Mouse (Mus musculus) ES-E14 (cell line): ENCODE measurements around the gene Rnf43. TPM values are rescaled to one million over a fixed set of nuclear protein-coding genes. Genes with fewer than 3 reads are reported as not detected.

Experiments used
- DNase-seq: peaks from one replicate; pipeline ENCODE4 v3.0.0-alpha.2; 2013; ENCODE audit warnings: low read depth, low spot score
- H3K27ac ChIP-seq: 2 replicates; pipeline ENCODE4 v1.5.1; 2012; ENCODE audit warnings: low read depth, mild to moderate bottlenecking, low read length, moderate library complexity, mixed read lengths; ENCODE audit not compliant: poor library complexity, insufficient read depth, severe bottlenecking
- H3K36me3 ChIP-seq: 2 replicates; pipeline ENCODE4 v1.6.1; 2012; ENCODE audit warnings: mild to moderate bottlenecking, low read length, moderate library complexity, mixed read lengths; ENCODE audit not compliant: control insufficient read depth, poor library complexity, insufficient read depth, severe bottlenecking
- H3K4me1 ChIP-seq, 2 experiments: fragments of 150-350 bp in 1 of 2; sonication (generic) in 1 of 2; 2 replicates each; pipeline ENCODE4 v1.6.1; 2012; ENCODE audit warnings: low read length in 2 of 2, mild to moderate bottlenecking in 1 of 2, mixed read lengths in 1 of 2; ENCODE audit not compliant: control insufficient read depth in 2 of 2, insufficient read depth in 2 of 2, poor library complexity in 1 of 2
- H3K4me3 ChIP-seq, 2 experiments: fragments of 150-350 bp in 1 of 2; sonication (generic) in 1 of 2; 2 replicates each; pipeline ENCODE4 v1.5.1; 2012; ENCODE audit warnings: low read length in 2 of 2, low read depth in 1 of 2, mild to moderate bottlenecking in 1 of 2, mixed read lengths in 1 of 2; ENCODE audit not compliant: insufficient read depth in 1 of 2, poor library complexity in 1 of 2, severe bottlenecking in 1 of 2
- H3K9ac ChIP-seq: 2 replicates; pipeline ENCODE4 v1.6.1; 2012; ENCODE audit warnings: low read depth, mild to moderate bottlenecking, low read length, mixed read lengths; ENCODE audit not compliant: poor library complexity, insufficient read depth, severe bottlenecking
- H3K9me3 ChIP-seq: fragments of 150-350 bp; sonication (generic); 2 replicates; pipeline ENCODE4 v1.6.1; 2012; ENCODE audit warnings: low read depth, mild to moderate bottlenecking, low read length; ENCODE audit not compliant: control insufficient read depth, insufficient read depth
- CHD2 ChIP-seq: IDR thresholded peaks from 2 replicates; pipeline ENCODE4 v1.6.1; 2014; ENCODE audit warnings: mild to moderate bottlenecking, low read depth, low read length, inconsistent platforms
- HCFC1 ChIP-seq: IDR thresholded peaks from 2 replicates; pipeline ENCODE4 v1.6.1; 2012; ENCODE audit warnings: low read length, inconsistent platforms, borderline replicate concordance; ENCODE audit not compliant: insufficient read depth
- MAFK ChIP-seq: IDR thresholded peaks from 2 replicates; pipeline ENCODE4 v1.6.1; 2014; ENCODE audit warnings: mild to moderate bottlenecking, low read depth, low read length, inconsistent platforms; ENCODE audit not compliant: insufficient read depth
- ZC3H11A ChIP-seq: IDR thresholded peaks from 2 replicates; pipeline ENCODE4 v1.6.1; 2012; ENCODE audit warnings: low read depth, mild to moderate bottlenecking, inconsistent platforms, low read length, borderline replicate concordance
- ZNF384 ChIP-seq: IDR thresholded peaks from 2 replicates; pipeline ENCODE4 v1.6.1; 2012; ENCODE audit warnings: low read depth, low read length, inconsistent platforms
- in situ Hi-C, 2 experiments: fragments of 600-800 bp; cut with MboI; formaldehyde crosslinking; loops; one replicate each; pipeline ENCODE4 v1.15.1; 2025; ENCODE audit warnings: low sequenced_read_pairs in 2 of 2, inconsistent platforms in 1 of 2; ENCODE audit not compliant: unreplicated experiment in 2 of 2
- total RNA-seq: library from RNA; depleted of rRNA; stranded (reverse); fragments of 300-350 nt; gene quantifications from 2 replicates; pipeline ENCODE4 v1.2.3, GENCODE M21; 2012

The Rnf43 gene
- total RNA-seq, 1 experiment = 1.2 TPM

- Histone ChIP-seq H3K9me3 (no peaks in the 10 kb centered on the region), H3K36me3 (no peaks in the 10 kb centered on the region), H3K4me1 (peaks cover 2 to 5% of the 10 kb centered on the region in 2 experiments; a peak in 3 of 4 replicates), H3K4me3 (no peak overlapping the region), H3K27ac (no peak overlapping the region), H3K9ac (no peak overlapping the region)
- TF ChIP-seq HCFC1 = no peak
- no peak for TF ChIP-seq ZC3H11A
- TF ChIP-seq ZNF384 = no peak
- TF ChIP-seq CHD2 = no peak
- TF ChIP-seq MAFK = no peak
- no peak for DNase-seq
- in situ Hi-C loops = no loop called here
These were observed 20.5 kb downstream of the Rnf43 start for GRCm38 (mm10) chr11:87682838-87683571.

GRCm38 (mm10) chr11:87686407-87686806, 23.9 kb downstream of the Rnf43 start:
- Histone ChIP-seq H3K4me3 (peak overlapping the region; percentile 7 to 17; a peak in 1 of 4 replicates), H3K9ac (no peak overlapping the region), H3K27ac (no peak overlapping the region), H3K9me3 (no peaks in the 10 kb centered on the region), H3K4me1 (peaks cover 5 to 12% of the 10 kb centered on the region in 2 experiments; a peak in 2 of 4 replicates), H3K36me3 (no peaks in the 10 kb centered on the region)
- in situ Hi-C loops = no loop called here
- no peak for DNase-seq
- TF ChIP-seq ZNF384 = no peak
- TF ChIP-seq CHD2 = no peak
- no peak for TF ChIP-seq ZC3H11A
- no peak for TF ChIP-seq HCFC1
- no peak for TF ChIP-seq MAFK

- Histone ChIP-seq H3K27ac (no peak overlapping the region), H3K4me3 (no peak overlapping the region), H3K36me3 (no peaks in the 10 kb centered on the region), H3K4me1 (peaks cover 5 to 12% of the 10 kb centered on the region in 2 experiments; a peak in 2 of 4 replicates), H3K9ac (no peak overlapping the region), H3K9me3 (no peaks in the 10 kb centered on the region)
- TF ChIP-seq MAFK (no peak), ZC3H11A (no peak), ZNF384 (no peak), CHD2 (no peak), HCFC1 (no peak)
- in situ Hi-C loops = no loop called here
- DNase-seq = no peak
These were observed 25.0 kb downstream of the Rnf43 start for GRCm38 (mm10) chr11:87687246-87688225.

- H3K27ac ChIP-seq = no peak overlapping the region
These were observed 26.1 kb downstream of the Rnf43 start for GRCm38 (mm10) chr11:87688478-87689203.

More at GRCm38 (mm10) chr11:87688478-87689203, 26.1 kb downstream of the Rnf43 start:
- Histone ChIP-seq H3K9ac (no peak overlapping the region), H3K4me3 (no peak overlapping the region), H3K36me3 (no peaks in the 10 kb centered on the region), H3K9me3 (no peaks in the 10 kb centered on the region), H3K4me1 (peaks cover 5 to 12% of the 10 kb centered on the region in 2 experiments; a peak in 2 of 4 replicates)
- no peak for TF ChIP-seq ZNF384
- TF ChIP-seq ZC3H11A = no peak
- TF ChIP-seq MAFK = no peak
- no peak for TF ChIP-seq HCFC1
- TF ChIP-seq CHD2 = no peak
- no peak for DNase-seq
- in situ Hi-C loops = no loop called here
